Mouse (Mus musculus) ES-Bruce4 (cell line): ENCODE results near the gene Pbxip1.

Experiments
- CTCF ChIP-seq: IDR thresholded peaks from one replicate; pipeline ENCODE4 v1.8.1; 2011; ENCODE audit warnings: low read depth, low read length
- EP300 ChIP-seq: IDR thresholded peaks from 2 replicates; pipeline ENCODE4 v1.6.1; 2011; ENCODE audit warnings: low read depth, low read length; ENCODE audit not compliant: insufficient read depth
- POLR2A ChIP-seq: IDR thresholded peaks from one replicate; pipeline ENCODE4 v1.8.1; 2011; ENCODE audit warnings: low read length; ENCODE audit not compliant: insufficient read depth

- TF ChIP-seq EP300 (0 out of 2 replicates have a peak, but pooled peaks have one; percentile 25), CTCF (no peak), POLR2A (no peak)
These were observed 2.0 kb upstream of the Pbxip1 start for GRCm38 (mm10) chr3:89434532-89434931.
